10 mouse cellular contexts compared by ENCODE assay signal in the genomic region with DNA sequence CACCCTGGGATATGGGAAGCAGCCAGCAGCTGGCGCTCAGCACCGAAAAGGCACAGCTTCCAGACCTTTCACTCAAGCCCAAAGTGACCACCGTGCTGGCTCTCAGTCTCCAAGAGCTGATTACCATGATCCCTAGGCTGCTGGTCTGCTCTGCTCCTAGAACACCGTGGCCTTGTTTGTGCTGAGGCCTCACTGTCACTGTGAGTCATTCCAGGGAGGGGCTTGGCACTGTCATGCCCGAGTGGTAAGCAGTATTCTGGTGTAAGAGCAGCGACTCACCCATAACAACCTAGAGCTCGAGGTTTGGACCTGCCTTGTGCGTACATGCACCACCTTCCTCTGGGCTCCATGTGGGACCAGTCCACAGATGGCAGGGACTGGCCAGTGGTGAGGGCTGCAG.
A peak's percentile ranks its signal among the peaks of the same experiment; 100 is the strongest.
DNase-seq lines count a peak whose midpoint lies in the region; ATAC-seq and TF ChIP-seq lines count a peak whose summit lies in the region.
"Had no signal": no experiment of that assay in that cellular context is flagged by ENCODE, and none has a peak within 500 bp of the region (broad histone marks: within the 10 kb centered on the region; RNA-seq: fewer than 3 reads in every experiment).

No protein-coding gene starts in this region.

- H3K4me2 ChIP-seq in intestine, embryonic 15.5 days (replicated peaks) = no peak overlapping the region
- H3K4me2 ChIP-seq: heart, embryonic 13.5 days had no signal

- no peaks in the 10 kb centered on the region for H3K9me3 ChIP-seq in intestine, embryonic 15.5 days
- H3K9me3 ChIP-seq: heart, embryonic 13.5 days had no signal

- no peak overlapping the region for H3K9ac ChIP-seq in intestine, embryonic 15.5 days
- H3K9ac ChIP-seq: heart, embryonic 13.5 days had no signal

- peak overlapping the region; percentile 58; the same call in 1 of the 2 replicates for H3K27ac ChIP-seq in left cerebral cortex, adult 2 months
- no peak overlapping the region for H3K27ac ChIP-seq in intestine, embryonic 15.5 days
- H3K27ac ChIP-seq: heart, embryonic 13.5 days had no signal

- no peak for TF ChIP-seq CTCF in left cerebral cortex, adult 2 months (IDR thresholded peaks at IDR 0.05)

- peak; percentile 53 for ATAC-seq in intestine, embryonic 15.5 days

- H3K27me3 ChIP-seq in intestine, embryonic 15.5 days (replicated peaks) = no peaks in the 10 kb centered on the region
- H3K27me3 ChIP-seq: heart, embryonic 13.5 days had no signal

- H3K36me3 ChIP-seq in intestine, embryonic 15.5 days = no peaks in the 10 kb centered on the region

- 71% methylated on average over 8 of the region's 8 CpGs for WGBS in intestine, embryonic 15.5 days

- H3K4me3 ChIP-seq in left cerebral cortex, adult 2 months = no peak overlapping the region
- no peak overlapping the region for H3K4me3 ChIP-seq in intestine, embryonic 15.5 days (replicated peaks)
- H3K4me3 ChIP-seq: heart, embryonic 13.5 days had no signal

- no peak for DNase-seq in left cerebral cortex, adult 2 months (ENCODE audit: extremely low spot score in 1 of 2, low spot score in 2 of 2)
- no peak for DNase-seq in left cerebral cortex, postnatal 10 days (ENCODE audit: extremely low spot score in 1 of 2, low spot score in 2 of 2)
- DNase-seq in NIH3T3 (ENCODE audit: low read depth) = peak; percentile 92
- peak; percentile 78 for DNase-seq in brain, adult 2 months (ENCODE audit: low read depth, low spot score)
- DNase-seq in embryo, embryonic 10.5 days (ENCODE audit: low spot score) = no peak
- DNase-seq in cerebellum, adult 8-10 months = no peak
- DNase-seq: cerebellum, postnatal 36 days; retina, postnatal 1 day had no signal

- intact Hi-C loops in left cerebral cortex, adult 2 months (cut with DNase I) = no loop called here
- intact Hi-C loops in left cerebral cortex, postnatal 10 days (cut with DNase I) = no loop called here

- peaks cover 5% of the 10 kb centered on the region for H3K4me1 ChIP-seq in intestine, embryonic 15.5 days (replicated peaks)

Comparison
In these comparisons a context has a peak if more than half of its experiments do, and no peak if none do; other contexts are left out.
1. DNase-seq: peak in NIH3T3 (single experiment) and brain, adult 2 months (single experiment); none in left cerebral cortex, adult 2 months (0 of 2), left cerebral cortex, postnatal 10 days (0 of 2), embryo, embryonic 10.5 days (single experiment) and cerebellum, adult 8-10 months (single experiment).